Mouse (Mus musculus): Measurements from ENCODE around the gene Ank2.

DNA sequence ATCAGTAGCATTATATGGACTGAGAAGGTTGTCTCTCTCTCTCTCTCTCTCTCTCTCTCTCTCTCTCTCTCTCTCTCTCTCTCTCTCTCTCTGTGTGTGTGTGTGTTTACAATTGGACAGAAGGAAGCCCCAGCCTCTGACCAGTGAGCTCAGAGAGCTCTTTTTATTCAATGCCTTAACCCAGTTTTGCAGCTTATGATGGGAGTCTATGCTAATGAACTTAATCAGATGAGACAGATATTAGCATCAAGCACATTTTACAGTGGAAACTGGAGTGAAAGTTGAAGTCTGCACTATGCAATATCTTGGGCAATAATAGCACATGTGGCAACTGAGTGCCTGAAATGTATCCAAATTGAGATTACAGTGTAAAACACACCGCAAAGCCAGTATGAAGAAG, 16.1 kb upstream of the Ank2 start:
- TF ChIP-seq TAL1 (IDR thresholded peaks at IDR 0.05; ENCODE audit: low read length) (no peak), GATA1 (IDR thresholded peaks at IDR 0.05; ENCODE audit: low read length) (no peak)
